9 mouse cellular contexts compared by ENCODE assay signal in the genomic region with DNA sequence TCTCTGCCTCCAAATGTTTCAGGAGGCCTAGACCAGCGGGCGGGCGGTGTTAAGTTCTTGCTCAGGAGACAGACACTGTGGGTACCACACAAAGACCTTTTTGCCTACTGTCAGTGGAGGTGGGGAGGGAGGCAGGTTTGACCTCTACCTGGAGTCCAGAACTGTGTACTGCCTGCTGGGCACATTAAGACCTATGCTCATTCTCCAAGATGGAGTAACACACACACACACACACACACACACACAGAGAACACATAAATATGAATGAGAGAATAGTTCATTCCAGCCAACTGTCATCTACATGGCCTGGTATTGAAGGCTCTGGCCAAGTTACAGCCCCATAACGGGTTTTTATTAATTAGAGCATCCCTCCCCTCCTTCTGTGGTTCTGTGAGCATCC. TPM values are rescaled to one million over a fixed set of nuclear protein-coding genes. Genes with fewer than 3 reads are reported as not detected.
DNase-seq lines count a peak whose midpoint lies in the region; ATAC-seq and TF ChIP-seq lines count a peak whose summit lies in the region.
"Had no signal": no experiment of that assay in that cellular context is flagged by ENCODE, and none has a peak within 500 bp of the region (broad histone marks: within the 10 kb centered on the region; RNA-seq: fewer than 3 reads in every experiment).

No protein-coding gene starts in this region.

- no peak overlapping the region for H3K9ac ChIP-seq in heart, embryonic 12.5 days
- H3K9ac ChIP-seq in heart, postnatal 0 days (replicated peaks; ENCODE audit: low read depth, low read length) = no peak overlapping the region
- H3K9ac ChIP-seq in liver, postnatal 0 days (replicated peaks) = no peak overlapping the region

- 76% methylated on average over 4 of the region's 4 CpGs for WGBS in heart, embryonic 12.5 days
- WGBS in heart, postnatal 0 days = 70% methylated on average over 4 of the region's 4 CpGs
- 73% methylated on average over 4 of the region's 4 CpGs for WGBS in liver, postnatal 0 days (ENCODE audit: insufficient replicate concordance)

- ATAC-seq in heart, embryonic 12.5 days (ENCODE audit: insufficient number of reproducible peaks, low FRiP score) = no peak
- no peak for ATAC-seq in heart, postnatal 0 days (ENCODE audit: insufficient read depth, low read depth)
- ATAC-seq in liver, postnatal 0 days = no peak

- peak overlapping the region; percentile 73 for H3K27ac ChIP-seq in heart, embryonic 12.5 days (ENCODE audit: poor library complexity, severe bottlenecking)
- peak overlapping the region; percentile 71 for H3K27ac ChIP-seq in heart, postnatal 0 days (ENCODE audit: low read depth)
- H3K27ac ChIP-seq in liver, postnatal 0 days (ENCODE audit: low read depth) = peak overlapping the region; percentile 80

- H3K4me2 ChIP-seq in heart, embryonic 12.5 days = peak overlapping the region; percentile 66
- peak overlapping the region; percentile 58; the same call in 1 of the 2 replicates for H3K4me2 ChIP-seq in heart, postnatal 0 days (ENCODE audit: low read depth, low read length)
- peak overlapping the region; percentile 81 for H3K4me2 ChIP-seq in liver, postnatal 0 days (ENCODE audit: low read depth, low read length)

- H3K36me3 ChIP-seq in heart, embryonic 12.5 days = no peaks in the 10 kb centered on the region
- no peaks in the 10 kb centered on the region for H3K36me3 ChIP-seq in heart, postnatal 0 days (replicated peaks; ENCODE audit: control insufficient read depth, insufficient read depth, low read length)
- peaks cover 3% of the 10 kb centered on the region for H3K36me3 ChIP-seq in liver, postnatal 0 days (replicated peaks; ENCODE audit: insufficient read depth, low read length)

- no peaks in the 10 kb centered on the region for H3K9me3 ChIP-seq in heart, embryonic 12.5 days (replicated peaks)
- H3K9me3 ChIP-seq in heart, postnatal 0 days (replicated peaks; ENCODE audit: control insufficient read depth, low read length) = no peaks in the 10 kb centered on the region
- H3K9me3 ChIP-seq in liver, postnatal 0 days (ENCODE audit: low read length) = no peaks in the 10 kb centered on the region

- H3K27me3 ChIP-seq in heart, embryonic 12.5 days (replicated peaks) = no peaks in the 10 kb centered on the region
- no peaks in the 10 kb centered on the region for H3K27me3 ChIP-seq in heart, postnatal 0 days (ENCODE audit: control insufficient read depth, insufficient read depth, low read length)
- no peaks in the 10 kb centered on the region for H3K27me3 ChIP-seq in liver, postnatal 0 days (ENCODE audit: insufficient read depth, low read length)

- H3K4me1 ChIP-seq in heart, embryonic 12.5 days (replicated peaks) = peaks cover 74% of the 10 kb centered on the region
- peaks cover 81% of the 10 kb centered on the region for H3K4me1 ChIP-seq in heart, postnatal 0 days (ENCODE audit: control insufficient read depth, insufficient read depth)
- H3K4me1 ChIP-seq in liver, postnatal 0 days (ENCODE audit: insufficient read depth) = peaks cover 84% of the 10 kb centered on the region

- no peak for DNase-seq in heart, adult 8-10 months (ENCODE audit: low spot score)
- DNase-seq in Muller cell, postnatal 12 days (ENCODE audit: inconsistent ontology term) = peak; percentile 13
- DNase-seq in heart, postnatal 0 days (ENCODE audit: low spot score) = no peak
- no peak for DNase-seq in liver, postnatal 0 days
- no peak for DNase-seq in testis, postnatal 14 days (ENCODE audit: low spot score)
- no peak for DNase-seq in layer of hippocampus, adult 9-10 months (ENCODE audit: low spot score)
- DNase-seq in right cerebral cortex, postnatal 4 days = no peak

- TF ChIP-seq EP300 in heart, postnatal 0 days (IDR thresholded peaks at IDR 0.05; ENCODE audit: low read depth) = no peak
- TF ChIP-seq EP300 in liver, postnatal 0 days (IDR thresholded peaks at IDR 0.05; ENCODE audit: low read depth) = no peak

- no peak for TF ChIP-seq CTCF in heart, postnatal 0 days (IDR thresholded peaks at IDR 0.05; ENCODE audit: low read depth)
- no peak for TF ChIP-seq CTCF in liver, postnatal 0 days (IDR thresholded peaks at IDR 0.05; ENCODE audit: low read depth)

- peak overlapping the region; percentile 24 for H3K4me3 ChIP-seq in heart, embryonic 12.5 days
- H3K4me3 ChIP-seq in heart, postnatal 0 days (ENCODE audit: low read depth, low read length) = 0 out of 2 replicates have a peak overlapping the region, but pooled peaks have one; percentile 35
- peak overlapping the region; percentile 39; the same call in 1 of the 2 replicates for H3K4me3 ChIP-seq in liver, postnatal 0 days (ENCODE audit: low read depth, low read length)

RNA-seq across cellular contexts. Expression of a gene that starts 15.4 kb away (rescaled TPM):
- 5.5 and 6.6 TPM in 2 replicates for polyA plus RNA-seq in heart, embryonic 12.5 days (2016; fragmentation: Nextera tagmentation; extraction: Ambion mirVana)
- total RNA-seq in heart, adult 8-10 months (2022) = 1 to 10 TPM; 3.7 to 6.9 (median 6.5) TPM
- total RNA-seq in heart, postnatal 0 days (2014; rRNA removed; ENCODE audit: low replicate concordance) = 11.3 and 13.5 TPM in 2 replicates
- polyA plus RNA-seq in heart, postnatal 0 days (2015; fragmentation: Nextera tagmentation; extraction: Ambion mirVana) = 9.6 and 10.1 TPM in 2 replicates
- polyA plus RNA-seq in liver, postnatal 0 days (2015; fragmentation: Nextera tagmentation; extraction: Ambion mirVana) = 8.9 and 9.4 TPM in 2 replicates

RNA-seq across cellular contexts. Expression of a gene that starts 56.6 kb away (rescaled TPM):
- not detected in 2 replicates for polyA plus RNA-seq in heart, embryonic 12.5 days (2016; fragmentation: Nextera tagmentation; extraction: Ambion mirVana)
- not detected for total RNA-seq in heart, adult 8-10 months (2022)
- not detected in 2 replicates for total RNA-seq in heart, postnatal 0 days (2014; rRNA removed; ENCODE audit: low replicate concordance)
- polyA plus RNA-seq in heart, postnatal 0 days (2015; fragmentation: Nextera tagmentation; extraction: Ambion mirVana) = not detected in 2 replicates
- 932 and 1,034 TPM in 2 replicates for polyA plus RNA-seq in liver, postnatal 0 days (2015; fragmentation: Nextera tagmentation; extraction: Ambion mirVana)
- total RNA-seq: CH12.LX had no signal

Comparison
In these comparisons a context has a peak if more than half of its experiments do, and no peak if none do; other contexts are left out.
1. RNA of a gene that starts 56.6 kb away (polyA plus RNA-seq): 932 to 1,034 TPM in liver, postnatal 0 days; not detected in heart, embryonic 12.5 days and not detected in heart, postnatal 0 days; every median in the first group is over 100 times any median in the second.
2. Peak in every context shown above with its lines, with median percentiles within 50 percentile points of each other: H3K27ac ChIP-seq, H3K4me2 ChIP-seq and H3K4me3 ChIP-seq.